Mouse (Mus musculus) lung, embryonic 16.5 days (tissue): ENCODE data around the gene Sbno2. TPM values are rescaled to one million over a fixed set of nuclear protein-coding genes. Genes with fewer than 3 reads are reported as not detected.

Experiments used
- ATAC-seq: fragments of 200-750 bp; cut with Nextera tagmentation; 2 replicates; pipeline ENCODE4 v1.8.0; 2017; ENCODE audit warnings: low read depth, mild to moderate bottlenecking, moderate library complexity
- H3K27ac ChIP-seq: fragments of 300-500 bp; sonication (generic); 2 replicates; pipeline ENCODE4 v1.5.1; 2014; ENCODE audit warnings: mild to moderate bottlenecking, control low read depth, low read length
- H3K27me3 ChIP-seq: fragments of 300-500 bp; sonication (generic); 2 replicates; pipeline ENCODE4 v1.6.1; 2014; ENCODE audit warnings: low read depth, low read length, mixed read lengths; ENCODE audit not compliant: control insufficient read depth, insufficient read depth
- H3K36me3 ChIP-seq: fragments of 300-500 bp; sonication (generic); 2 replicates; pipeline ENCODE4 v1.6.1; 2014; ENCODE audit warnings: low read length; ENCODE audit not compliant: control insufficient read depth, insufficient read depth
- H3K4me1 ChIP-seq: fragments of 300-500 bp; sonication (generic); replicated peaks from 2 replicates; pipeline ENCODE4 v1.6.1; 2014; ENCODE audit warnings: low read length, mixed read lengths; ENCODE audit not compliant: control insufficient read depth, insufficient read depth
- H3K4me2 ChIP-seq: fragments of 300-500 bp; sonication (generic); 2 replicates; pipeline ENCODE4 v1.6.1; 2014; ENCODE audit warnings: low read depth, low read length, control low read depth
- H3K4me3 ChIP-seq: fragments of 300-500 bp; sonication (generic); 2 replicates; pipeline ENCODE4 v1.5.1; 2014; ENCODE audit warnings: mild to moderate bottlenecking, low read length, control low read depth
- H3K9ac ChIP-seq: fragments of 300-500 bp; sonication (generic); 2 replicates; pipeline ENCODE4 v1.6.1; 2014; ENCODE audit warnings: low read length, control low read depth
- H3K9me3 ChIP-seq: fragments of 300-500 bp; sonication (generic); 2 replicates; pipeline ENCODE4 v1.6.1; 2016; ENCODE audit warnings: low read length; ENCODE audit not compliant: control insufficient read depth
- WGBS: fragments of 180-500 bp; shearing (Covaris S2); extraction: QIAGEN DNeasy Blood & Tissue Kit; methylation state at CpG from one replicate; pipeline ENCODE4 v1.1.7; 2014; 5-methylcytosine and 5-hydroxymethylcytosine counted together
- polyA plus RNA-seq: library from polyadenylated mRNA; unstranded; fragments of >200 nt; fragmentation: Nextera tagmentation; extraction: Ambion mirVana; gene quantifications from 2 replicates; pipeline ENCODE4 v1.2.1, GENCODE M21; 2015

Sbno2 gene
- polyA plus RNA-seq, 1 experiment from 2014 or later, result 18.7 TPM

- Histone ChIP-seq H3K36me3 (peaks cover 6% of the 10 kb centered on the region), H3K27me3 (no peaks in the 10 kb centered on the region), H3K4me1 (peaks cover 21% of the 10 kb centered on the region), H3K9ac (peak overlapping the region; percentile 95), H3K9me3 (no peaks in the 10 kb centered on the region), H3K4me2 (peak overlapping the region; percentile 84), H3K27ac (peak overlapping the region; percentile 71), H3K4me3 (peak overlapping the region; percentile 88)
- ATAC-seq, result no peak
- whole genome bisulfite sequencing, result under 1% methylated on average over 27 of the region's 27 CpGs
Measured at GRCm38 (mm10) chr10:80116563-80116926, 11.2 kb upstream of the Sbno2 start.

GRCm38 (mm10) chr10:80115944-80116335 lies 10.6 kb upstream of the Sbno2 start:
- Histone ChIP-seq H3K4me1 (peaks cover 21% of the 10 kb centered on the region), H3K36me3 (peaks cover 2% of the 10 kb centered on the region; the same call in 1 of the 2 replicates), H3K27me3 (no peaks in the 10 kb centered on the region), H3K4me2 (peak overlapping the region; percentile 84), H3K9ac (peak overlapping the region; percentile 95), H3K9me3 (no peaks in the 10 kb centered on the region), H3K27ac (peak overlapping the region; percentile 71), H3K4me3 (peak overlapping the region; percentile 88)
- no peak for ATAC-seq
- WGBS, result under 1% methylated on average over 62 of the region's 63 CpGs

- no peaks in the 10 kb centered on the region for H3K27me3 ChIP-seq
- peaks cover 21% of the 10 kb centered on the region for H3K4me1 ChIP-seq
- H3K9ac ChIP-seq, result peak within 1 kb of the TSS; percentile 95
- peak within 1 kb of the TSS; percentile 91 for H3K27ac ChIP-seq
- peak; percentile 97 for ATAC-seq
- 0% methylated on average over 62 of the region's 70 CpGs for WGBS
- H3K4me2 ChIP-seq, result peak within 1 kb of the TSS; percentile 84
- H3K9me3 ChIP-seq, result no peaks in the 10 kb centered on the region
- H3K36me3 ChIP-seq, result peaks cover 1% of the 10 kb centered on the region; the same call in 1 of the 2 replicates
- H3K4me3 ChIP-seq, result peak within 1 kb of the TSS; percentile 88
Measured at GRCm38 (mm10) chr10:80115290-80115943, 10.0 kb upstream of the Sbno2 start, which contains the start of gene Stk11. Gene Stk11 (plus strand): TSS chr10:80115803.

GRCm38 (mm10) chr10:80114341-80115284 lies 9.2 kb upstream of the Sbno2 start:
- peak overlapping the region; percentile 55 for H3K4me2 ChIP-seq
- H3K9me3 ChIP-seq, result no peaks in the 10 kb centered on the region
- H3K9ac ChIP-seq, result peak overlapping the region; percentile 69
- no peaks in the 10 kb centered on the region for H3K27me3 ChIP-seq
- peak; percentile 58 for ATAC-seq
- 3% methylated on average over 27 of the region's 27 CpGs for WGBS
- H3K4me3 ChIP-seq, result peak overlapping the region; percentile 60
- peaks cover 21% of the 10 kb centered on the region for H3K4me1 ChIP-seq
- H3K36me3 ChIP-seq, result no peaks in the 10 kb centered on the region; the same call in 1 of the 2 replicates
- peak overlapping the region; percentile 91 for H3K27ac ChIP-seq

GRCm38 (mm10) chr10:80107678-80108077 lies 2.3 kb upstream of the Sbno2 start:
- Histone ChIP-seq H3K36me3 (no peaks in the 10 kb centered on the region), H3K4me1 (peaks cover 10% of the 10 kb centered on the region), H3K9me3 (no peaks in the 10 kb centered on the region), H3K27me3 (no peaks in the 10 kb centered on the region), H3K4me3 (no peak overlapping the region), H3K9ac (no peak overlapping the region), H3K27ac (no peak overlapping the region), H3K4me2 (no peak overlapping the region)
- WGBS, result 54% methylated on average over 6 of the region's 6 CpGs
- ATAC-seq, result peak; percentile 30; the same call in 1 of the 2 replicates

- Histone ChIP-seq H3K9me3 (no peaks in the 10 kb centered on the region), H3K36me3 (no peaks in the 10 kb centered on the region), H3K4me1 (peaks cover 21% of the 10 kb centered on the region), H3K4me2 (no peak overlapping the region), H3K4me3 (no peak overlapping the region), H3K9ac (peak overlapping the region; percentile 1), H3K27me3 (no peaks in the 10 kb centered on the region), H3K27ac (peak overlapping the region; percentile 55)
- ATAC-seq, result no peak
- 51% methylated on average over 5 of the region's 5 CpGs for WGBS
Measured at GRCm38 (mm10) chr10:80105926-80106325, 555 bp upstream of the Sbno2 start.

- Histone ChIP-seq H3K27me3 (no peaks in the 10 kb centered on the region), H3K4me2 (no peak overlapping the region), H3K36me3 (no peaks in the 10 kb centered on the region), H3K4me3 (no peak overlapping the region), H3K4me1 (peaks cover 23% of the 10 kb centered on the region), H3K9me3 (no peaks in the 10 kb centered on the region), H3K27ac (no peak overlapping the region), H3K9ac (no peak overlapping the region)
- ATAC-seq, result no peak
- WGBS, result 76% methylated on average over 3 of the region's 3 CpGs
Measured at GRCm38 (mm10) chr10:80104181-80104580, 1.2 kb downstream of the Sbno2 start.

- 72% methylated on average over 2 of the region's 2 CpGs for WGBS
- H3K4me3 ChIP-seq, result peak overlapping the region; percentile 91; the same call in 1 of the 2 replicates
- H3K4me2 ChIP-seq, result peak overlapping the region; percentile 75; the same call in 1 of the 2 replicates
- ATAC-seq, result no peak
- H3K4me1 ChIP-seq, result peaks cover 34% of the 10 kb centered on the region
- H3K36me3 ChIP-seq, result no peaks in the 10 kb centered on the region
- peak overlapping the region; percentile 67; the same call in 1 of the 2 replicates for H3K27ac ChIP-seq
- H3K9me3 ChIP-seq, result no peaks in the 10 kb centered on the region
- peak overlapping the region; percentile 95; the same call in 1 of the 2 replicates for H3K9ac ChIP-seq
- H3K27me3 ChIP-seq, result no peaks in the 10 kb centered on the region
Measured at GRCm38 (mm10) chr10:80103032-80103431, 2.3 kb downstream of the Sbno2 start.
